Mouse (Mus musculus) ovary, postnatal 36 days (tissue): ENCODE measurements at regions not wholly inside any gene's neighbourhood (a gene's known extent, or its start where the extent isn't known, plus 50 kb on each side); places are given as distances from the start of the nearest gene placed in this dataset.

Source experiments
- DNase-seq: peaks from one replicate; pipeline ENCODE4 v3.0.0; 2022; ENCODE audit warnings: low spot score, mixed read lengths

DNA sequence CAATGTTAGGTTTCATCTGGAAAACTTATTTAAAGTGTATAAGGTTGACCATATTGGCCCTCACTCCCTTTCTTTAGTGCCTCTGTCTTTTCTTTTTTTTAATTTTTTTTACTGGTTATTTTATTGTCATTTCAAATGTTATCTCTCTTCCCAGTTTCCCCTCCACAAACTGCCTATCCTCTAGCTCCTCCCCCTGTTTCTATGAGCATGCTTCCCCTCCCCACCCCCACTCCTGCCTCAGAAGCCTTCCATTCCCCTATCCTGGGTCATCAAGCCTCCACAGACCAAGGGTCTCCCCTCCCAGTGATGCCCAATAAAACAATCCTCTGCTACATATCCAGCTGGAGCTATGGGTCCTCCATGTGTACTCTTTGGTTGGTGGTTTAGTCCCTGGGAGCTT is 2134.9 kb upstream of the Lrrc6 start:
- DNase-seq: no peak

DNA sequence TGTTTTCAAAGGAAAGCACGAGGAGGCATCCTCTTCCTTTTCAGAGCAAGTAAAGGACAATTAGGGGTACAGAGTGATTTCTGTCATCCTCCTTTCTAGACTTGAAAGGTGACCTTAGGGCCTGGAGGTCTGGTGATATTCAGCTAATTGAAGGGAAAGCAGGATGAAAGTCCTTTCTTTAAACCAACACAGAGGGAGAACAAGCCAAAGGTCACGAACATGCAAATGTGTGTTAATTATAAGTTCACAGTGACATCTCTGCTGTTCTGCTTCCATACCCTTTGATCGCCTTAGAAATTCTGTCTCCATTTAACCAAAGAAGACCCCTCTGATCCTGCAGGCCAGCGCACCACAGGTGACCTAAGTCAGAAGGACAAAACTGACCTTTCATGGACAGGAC is 2126.3 kb upstream of the Lrrc6 start:
- DNase-seq: no peak

DNA sequence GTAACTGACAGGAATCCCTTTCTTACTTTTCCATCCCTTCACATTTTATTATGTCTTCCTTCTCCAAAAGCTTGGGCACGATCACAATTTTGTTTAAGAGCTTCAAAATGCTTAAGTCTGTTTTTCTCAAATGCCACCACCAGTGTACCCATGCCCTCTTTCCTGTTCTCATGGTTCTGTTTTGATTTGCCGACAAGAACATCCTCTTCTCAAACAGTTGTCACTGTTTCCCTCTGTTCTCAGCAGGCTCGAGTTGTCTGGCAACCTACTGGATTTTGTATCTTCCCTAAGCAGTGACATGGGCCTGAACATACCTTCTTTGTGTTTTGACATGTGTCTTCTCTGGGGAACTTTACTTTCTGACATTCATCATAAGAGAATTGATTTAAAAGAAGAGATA is 2124.1 kb upstream of the Lrrc6 start:
- DNase-seq: no peak

DNA sequence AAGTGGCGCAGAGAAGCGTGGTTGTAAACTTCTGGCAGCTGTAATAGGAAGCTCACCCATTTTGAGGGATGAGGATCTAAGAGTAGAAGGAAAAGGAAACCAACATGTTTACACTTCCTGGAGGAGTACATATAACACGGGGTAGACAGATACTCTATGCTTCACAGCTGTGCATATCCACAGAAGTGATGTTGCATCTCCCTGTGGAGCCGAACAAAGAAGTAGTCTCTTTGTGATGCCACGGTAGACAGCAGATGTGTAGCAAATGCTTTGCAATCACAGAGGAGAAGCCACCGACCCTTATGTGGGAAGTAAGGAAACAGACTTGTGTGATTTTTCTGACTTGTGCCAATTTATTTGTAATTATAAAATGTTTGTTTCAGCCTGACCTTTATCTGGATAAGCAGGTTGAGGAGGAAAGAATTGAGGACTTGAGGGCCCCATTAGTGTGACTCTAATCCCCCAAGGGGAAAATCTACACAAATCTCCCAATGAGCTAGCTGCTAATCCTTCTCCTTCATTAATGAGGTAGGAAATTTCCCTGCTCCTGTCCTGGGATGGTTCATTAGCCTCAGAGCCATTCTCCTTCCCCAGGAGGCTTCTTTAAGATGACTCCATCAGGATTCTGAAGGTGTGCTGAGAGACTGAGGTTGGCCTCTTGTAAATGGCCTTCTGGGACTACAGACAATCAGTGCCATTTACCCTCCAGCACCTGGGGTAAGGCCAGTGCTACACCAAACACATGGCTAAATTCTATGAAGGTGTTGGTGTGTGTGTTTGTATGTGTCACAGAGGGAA is 2119.9 kb upstream of the Lrrc6 start:
- DNase-seq: no peak

DNA sequence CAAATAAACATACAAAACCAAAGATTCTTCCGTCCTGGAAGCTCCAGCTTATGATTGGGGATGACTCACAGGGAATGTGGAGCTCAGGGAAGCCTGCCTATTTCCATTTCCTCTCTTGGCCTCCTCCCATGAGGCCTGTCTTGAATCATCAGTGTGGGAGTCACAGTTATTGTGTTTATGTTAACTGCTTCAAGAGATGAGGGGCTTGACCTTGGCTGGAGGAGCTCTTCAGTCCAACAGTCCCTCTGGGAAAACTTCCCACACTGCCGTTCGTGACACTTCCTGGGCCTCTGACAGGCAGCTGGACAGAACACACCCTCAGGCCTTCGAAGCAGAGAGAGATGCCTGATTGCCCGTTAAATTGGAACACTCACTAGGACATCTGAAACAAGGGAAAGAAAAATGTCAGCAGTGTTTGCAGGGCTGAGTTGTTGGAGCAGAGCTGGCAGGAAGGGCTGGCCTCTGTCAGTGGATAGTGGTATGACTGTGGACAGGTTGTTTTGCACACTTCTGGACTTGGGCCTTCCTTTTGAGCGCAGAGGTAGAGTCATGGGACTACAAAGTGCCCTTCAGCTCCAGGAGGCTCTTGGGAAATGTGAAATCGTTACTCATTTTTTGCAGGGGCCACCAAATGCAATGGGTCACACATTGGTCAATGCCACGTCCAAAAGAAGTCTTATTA is 2105.5 kb upstream of the Lrrc6 start:
- DNase-seq: peak; percentile 13

DNA sequence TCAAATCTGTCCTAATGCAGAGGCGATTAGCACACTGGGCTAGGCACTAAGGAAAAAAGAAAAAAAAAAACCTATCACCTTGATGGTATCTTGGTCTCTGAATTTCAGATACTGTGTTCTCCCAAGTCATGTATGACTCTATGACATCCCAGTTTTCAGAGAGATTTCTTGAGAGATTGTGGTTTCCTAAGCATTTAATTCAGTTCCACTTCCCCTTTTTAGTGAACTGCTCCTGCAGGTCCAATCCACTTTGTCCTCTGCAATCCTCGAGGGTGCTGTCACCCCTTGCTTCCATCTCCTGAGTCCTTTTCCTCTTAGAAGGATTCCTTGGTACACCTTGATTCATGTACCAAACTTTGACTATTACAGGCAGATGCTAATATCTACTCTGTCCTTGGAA is 2104.8 kb upstream of the Lrrc6 start:
- DNase-seq: no peak

DNA sequence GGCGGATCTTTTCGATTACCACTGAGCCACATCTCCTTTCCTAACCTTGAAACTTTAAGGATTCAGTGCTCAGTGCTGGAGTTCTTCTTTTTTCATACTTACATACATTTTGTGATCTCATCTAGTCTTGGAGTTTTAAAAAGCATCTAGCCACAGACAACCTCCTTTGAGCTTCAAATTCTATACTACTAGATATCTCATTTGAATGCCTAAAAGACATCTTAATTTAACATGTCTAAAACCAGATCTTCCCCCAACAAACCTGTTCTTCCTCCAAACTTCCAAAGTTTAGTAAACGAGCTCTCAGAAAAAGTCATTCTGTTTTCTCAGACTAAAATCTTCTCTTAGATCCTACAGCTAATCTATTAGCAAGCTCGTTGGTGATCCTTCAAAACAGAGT is 2081.5 kb upstream of the Lrrc6 start:
- no peak for DNase-seq

DNA sequence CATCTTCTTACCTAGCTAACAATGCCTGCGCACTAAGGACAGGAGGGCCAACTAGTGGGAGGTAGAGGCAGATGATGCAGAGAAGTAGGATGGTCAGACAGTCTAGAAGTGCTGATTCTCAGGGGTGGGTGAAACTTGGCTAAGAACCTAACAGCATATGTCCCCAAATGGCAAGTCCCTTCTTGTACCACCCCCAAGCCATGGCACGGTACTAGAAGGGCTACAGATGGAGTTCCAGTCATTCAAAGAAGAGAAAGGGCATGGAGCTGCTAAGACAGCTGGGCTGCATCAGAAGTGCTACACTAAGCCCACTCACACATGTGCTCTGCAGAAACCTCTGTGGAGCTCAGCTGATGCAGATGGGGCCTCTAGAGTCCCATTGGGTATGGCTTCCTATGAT is 2078.8 kb upstream of the Lrrc6 start:
- no peak for DNase-seq

DNA sequence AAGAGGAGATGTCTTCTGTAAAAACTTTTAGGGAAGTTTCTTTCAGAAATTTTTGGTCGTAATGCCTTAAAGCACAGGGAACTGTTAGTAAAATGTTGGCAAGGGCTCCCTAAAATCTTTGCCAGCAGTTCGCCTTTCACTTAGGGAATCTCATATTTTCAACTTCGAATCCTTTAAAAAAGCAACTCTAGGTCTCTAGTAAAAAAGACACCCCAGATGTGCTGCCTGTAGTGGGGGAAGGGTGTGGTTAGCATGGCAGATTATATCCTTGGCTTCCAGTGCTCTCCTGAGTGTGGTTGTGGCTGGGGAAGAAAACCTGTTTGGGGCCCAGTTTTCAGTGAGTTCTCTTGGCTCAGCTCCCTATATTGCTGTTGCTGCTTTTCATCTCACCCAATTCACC is 2059.9 kb upstream of the Lrrc6 start:
- no peak for DNase-seq

DNA sequence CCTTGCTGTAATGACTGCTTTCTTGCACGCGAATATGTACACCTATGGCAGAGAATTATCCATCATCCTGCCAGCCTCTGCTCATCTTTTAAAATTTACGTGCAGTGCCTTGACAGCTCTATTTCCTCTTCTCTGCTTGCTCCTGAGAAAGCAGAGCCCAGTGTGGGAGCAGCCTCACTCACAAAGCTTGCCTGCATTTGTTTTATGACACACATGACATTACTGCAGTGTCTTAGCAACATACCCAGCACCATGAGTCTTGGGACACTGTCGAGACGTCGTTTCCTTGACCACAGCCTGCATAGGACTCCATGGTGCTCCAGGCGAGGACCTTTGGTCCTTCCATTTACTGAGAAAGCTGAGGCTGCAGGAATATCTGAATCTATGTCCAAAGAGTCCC is 2055.4 kb upstream of the Lrrc6 start:
- DNase-seq: no peak

DNA sequence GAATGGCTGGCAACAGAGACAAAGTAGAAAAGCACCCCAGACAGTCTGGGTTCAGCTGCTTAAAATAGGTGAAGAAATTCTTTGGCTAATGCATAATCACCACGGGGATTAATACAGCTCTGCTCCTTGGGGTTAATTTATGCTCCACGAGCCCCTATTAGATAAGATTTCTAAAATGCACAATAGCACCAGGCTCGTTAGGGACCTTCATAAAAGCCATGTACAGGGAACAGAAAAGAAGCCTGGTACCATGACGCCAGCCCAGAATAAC is 2035.3 kb upstream of the Lrrc6 start:
- no peak for DNase-seq

DNA sequence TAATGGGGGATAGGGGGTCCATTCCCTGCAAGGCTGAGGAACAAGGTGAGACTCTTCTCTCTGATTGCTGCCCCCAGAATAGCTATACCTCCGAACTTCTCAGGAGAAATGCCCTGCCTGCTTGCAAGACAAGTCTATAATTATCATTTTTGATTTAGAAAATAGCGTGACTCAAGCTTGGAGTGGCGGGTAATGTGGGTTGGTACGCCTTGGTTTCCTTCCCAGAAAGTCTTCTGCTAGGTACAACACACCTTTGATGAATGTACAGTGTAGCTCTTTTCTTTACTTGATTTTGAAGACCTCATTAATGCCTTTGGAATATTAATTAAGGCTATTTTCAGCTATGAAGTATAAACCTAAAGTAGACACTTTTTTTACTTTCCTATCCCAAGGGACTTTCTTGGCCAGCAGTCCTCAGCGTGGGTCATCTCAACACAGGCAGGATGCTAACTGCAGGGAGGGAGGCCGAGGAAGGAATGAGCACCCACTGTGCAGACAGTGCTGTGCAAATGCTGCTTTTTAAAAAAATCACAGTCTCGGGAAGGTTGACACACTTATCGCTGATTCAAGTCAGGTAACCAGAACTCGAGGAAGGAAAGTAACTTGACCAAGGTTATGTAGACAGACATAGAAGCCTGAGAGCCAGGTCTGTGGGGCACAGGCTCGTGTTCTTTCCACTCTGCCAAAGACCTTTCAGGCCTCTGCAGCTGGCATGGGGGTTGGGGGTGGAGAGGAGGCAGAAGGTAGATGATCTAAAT is 2034.8 kb upstream of the Lrrc6 start:
- no peak for DNase-seq

DNA sequence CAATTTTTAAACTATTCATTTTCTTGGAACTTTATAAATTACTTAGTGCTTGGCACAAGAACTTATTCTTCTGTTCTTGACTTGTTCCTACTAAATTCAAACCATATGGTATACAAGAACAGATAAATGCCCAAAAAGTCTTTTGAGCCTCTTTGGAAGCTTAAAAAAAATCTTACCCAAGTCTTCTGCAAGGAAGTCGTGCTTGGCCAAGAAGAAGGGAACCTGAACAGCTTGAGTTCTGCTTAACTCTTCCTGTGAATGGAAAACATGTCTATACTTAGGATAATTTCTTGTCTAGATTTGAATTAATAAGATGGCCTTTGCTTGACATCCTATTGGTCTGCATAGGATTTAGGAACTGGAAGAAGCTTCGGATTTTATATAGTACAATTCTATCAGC is 2020.0 kb upstream of the Lrrc6 start:
- DNase-seq: no peak

DNA sequence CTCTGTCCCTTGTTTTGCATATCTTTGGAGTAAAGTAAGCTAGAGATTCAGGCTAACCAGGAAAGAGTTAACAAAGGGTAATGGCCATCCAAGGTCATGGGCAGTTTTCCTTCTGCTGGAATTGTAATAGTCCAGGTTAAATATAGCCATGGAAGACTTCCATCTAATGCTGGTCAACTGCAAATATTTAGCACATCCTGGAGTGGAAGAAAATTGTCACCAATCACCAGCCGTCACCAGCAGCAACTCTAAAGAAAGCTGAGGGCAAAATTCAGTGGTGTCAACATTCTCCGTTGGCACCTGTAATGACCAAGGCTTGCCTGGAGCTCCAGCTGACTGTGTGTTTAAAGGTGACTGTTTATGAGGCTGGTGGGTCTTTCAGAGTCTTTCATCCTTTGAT is 2011.7 kb upstream of the Lrrc6 start:
- DNase-seq: no peak

DNA sequence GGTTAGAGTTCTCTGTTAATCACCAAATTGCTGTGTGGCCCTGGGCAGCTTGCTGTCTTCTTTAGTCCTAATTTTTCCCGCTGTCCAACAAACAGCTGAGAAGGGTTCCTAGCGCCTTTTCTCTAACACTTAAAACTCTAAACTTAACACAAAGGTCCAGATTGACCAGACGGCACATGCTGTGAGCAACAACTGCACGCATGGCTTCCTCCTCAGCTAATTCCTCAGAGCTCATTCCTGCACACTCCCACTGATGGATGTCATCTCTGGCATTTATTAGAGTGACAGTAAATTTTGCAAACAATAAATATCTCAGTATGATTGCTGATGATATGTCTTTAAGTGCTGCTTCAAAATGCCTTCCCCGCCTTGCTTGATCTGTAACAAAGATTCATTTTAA is 2007.5 kb upstream of the Lrrc6 start:
- DNase-seq: no peak

DNA sequence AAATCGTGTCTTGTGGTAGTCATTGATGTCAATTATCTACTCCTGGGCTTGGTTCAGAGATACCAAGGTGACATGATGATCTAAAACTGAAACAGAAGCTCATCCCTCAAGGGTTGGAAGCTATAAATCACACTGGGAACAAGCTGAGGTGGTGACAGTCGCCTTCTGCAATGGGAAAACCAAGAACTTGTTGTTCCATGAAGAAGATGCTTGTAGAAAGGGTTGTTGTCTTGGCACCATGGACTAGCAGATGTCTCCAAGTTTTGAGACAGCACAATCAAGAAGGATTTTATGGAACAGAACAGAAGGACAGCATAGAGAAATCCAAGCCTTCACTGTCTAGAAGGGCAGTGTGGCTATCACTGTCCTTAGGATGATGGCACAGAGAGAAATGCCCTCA is 2005.4 kb upstream of the Lrrc6 start:
- DNase-seq: no peak

DNA sequence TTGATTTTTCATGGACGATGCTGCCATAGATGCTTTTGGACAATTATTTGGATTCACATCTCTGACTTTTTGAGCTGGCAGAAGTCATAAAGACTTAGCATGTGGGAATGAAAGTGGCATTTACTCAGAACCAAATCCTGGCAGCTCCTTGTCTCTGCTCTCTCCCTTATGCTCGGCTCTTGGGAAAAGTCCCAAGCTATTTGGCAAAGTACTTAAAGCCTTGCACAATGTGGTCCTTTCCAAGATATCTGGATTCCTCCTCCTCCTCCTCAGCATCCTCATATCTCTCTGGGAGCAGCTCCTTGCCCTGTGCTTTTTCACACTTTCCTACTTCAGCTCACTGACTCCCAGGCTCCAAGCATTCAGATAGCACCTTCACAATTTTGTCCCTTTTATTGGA is 1995.7 kb upstream of the Lrrc6 start:
- no peak for DNase-seq

DNA sequence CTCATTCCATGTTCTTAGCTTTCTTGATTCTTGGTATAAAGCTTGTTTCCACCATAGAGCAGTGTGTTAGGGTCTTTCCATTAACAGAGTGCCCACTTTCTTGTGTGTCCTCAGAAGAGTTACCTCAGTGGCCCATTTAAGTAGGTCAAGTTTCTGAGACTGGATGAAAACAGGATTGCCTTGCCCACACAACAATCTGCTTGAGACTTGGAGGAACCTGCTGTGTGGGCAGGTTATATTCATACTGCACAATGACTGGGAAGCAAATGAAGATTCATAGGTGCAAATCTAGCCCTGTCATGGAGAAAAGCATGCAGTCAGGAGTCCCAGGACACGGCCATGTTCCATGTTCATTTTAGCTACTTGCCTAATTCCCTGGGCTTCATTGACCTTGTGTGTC is 1984.1 kb upstream of the Lrrc6 start:
- no peak for DNase-seq

DNA sequence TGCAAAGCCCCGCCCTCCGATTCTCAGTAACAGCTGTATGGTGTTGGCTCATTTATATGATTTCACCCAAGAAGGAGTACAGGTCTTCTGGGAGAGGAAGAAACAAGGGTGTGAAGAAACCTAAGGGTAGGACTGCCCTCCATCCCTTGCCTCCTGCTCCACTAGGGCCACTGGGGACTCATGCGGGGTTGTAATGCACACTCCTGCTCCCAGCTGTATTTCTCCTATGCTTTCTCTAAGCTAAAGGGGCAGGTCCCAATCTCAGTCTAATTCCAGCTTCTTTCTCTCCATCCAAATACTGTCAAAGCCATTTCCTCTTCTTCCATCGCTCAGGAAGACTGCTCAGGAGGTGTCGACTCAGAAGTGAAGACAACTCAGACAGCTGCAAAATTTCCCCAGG is 1977.0 kb upstream of the Lrrc6 start:
- no peak for DNase-seq

DNA sequence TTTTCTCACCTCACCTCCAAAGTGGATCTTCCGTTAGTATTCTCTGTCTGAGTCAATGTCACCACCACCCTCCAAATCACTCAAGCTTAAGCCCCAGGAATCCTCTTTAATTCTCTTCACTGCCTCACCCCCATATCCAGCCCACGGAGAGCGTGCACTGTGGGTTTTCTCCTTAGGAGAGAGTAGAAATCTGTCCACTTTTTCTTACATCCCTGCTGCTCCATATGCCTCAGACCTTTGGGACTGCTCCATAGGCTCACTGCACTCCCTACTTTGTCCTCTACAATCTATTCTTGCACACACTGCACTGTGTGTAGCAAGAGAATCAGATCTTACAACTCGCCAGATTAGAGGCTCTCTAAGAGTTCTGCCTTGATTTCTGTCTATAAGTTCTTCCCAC is 1971.2 kb upstream of the Lrrc6 start:
- DNase-seq: no peak

DNA sequence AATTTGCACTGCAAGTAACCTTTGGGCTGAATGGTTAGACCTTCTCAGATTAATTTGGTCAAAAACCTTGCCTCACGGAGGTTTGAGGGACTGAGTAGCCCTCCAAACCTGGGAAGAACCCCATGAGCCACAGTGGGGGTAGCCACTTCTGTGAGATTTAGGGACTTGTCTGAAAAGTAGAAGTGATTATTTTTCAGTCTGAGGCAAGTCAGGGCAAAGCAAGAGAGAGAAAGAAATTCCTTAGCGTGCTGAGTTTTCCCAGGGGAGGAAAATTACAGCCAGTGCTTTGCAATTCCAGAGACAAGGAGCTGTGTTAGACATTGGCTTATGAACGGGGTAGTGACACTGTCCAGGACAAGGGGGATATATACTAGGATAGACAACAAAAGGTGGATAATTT is 1962.1 kb upstream of the Lrrc6 start:
- no peak for DNase-seq

DNA sequence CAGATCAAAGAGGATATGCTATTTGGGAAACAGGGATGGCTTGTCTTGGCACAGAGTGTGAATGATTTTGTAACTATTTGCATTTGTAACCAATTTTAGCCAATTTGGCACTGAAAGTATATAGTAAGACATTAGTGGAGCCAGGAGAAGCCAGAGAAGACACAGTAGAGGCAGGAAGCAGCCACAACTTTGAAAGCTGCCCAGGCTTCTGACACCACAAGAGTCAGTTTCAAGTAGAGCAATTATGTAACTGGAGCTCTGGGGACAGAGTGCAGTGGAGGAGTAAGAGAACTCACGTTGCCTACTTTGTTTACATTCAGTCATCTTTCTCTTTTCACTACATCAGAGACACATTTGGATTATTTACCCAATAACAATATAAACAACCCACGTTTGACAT is 1956.5 kb upstream of the Lrrc6 start:
- DNase-seq: no peak

DNA sequence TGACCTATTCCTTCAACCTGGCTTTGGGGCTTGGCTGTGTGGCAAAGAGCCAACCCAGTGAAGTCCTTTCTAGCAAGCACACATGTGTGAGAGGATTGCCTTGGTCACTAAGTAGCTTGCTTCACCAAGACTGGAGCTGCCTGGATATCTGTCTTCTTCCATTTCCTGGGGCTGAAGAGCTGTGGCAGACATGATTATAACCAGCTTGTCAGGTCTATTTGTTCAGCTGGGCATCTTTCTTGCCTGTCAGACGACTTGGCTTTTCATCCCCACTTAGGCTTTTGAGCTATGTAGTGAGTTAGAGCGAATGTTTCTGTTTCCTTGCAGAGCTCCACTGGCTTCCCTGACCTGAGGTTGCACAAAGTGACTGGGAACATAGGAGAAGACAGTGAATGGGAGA is 1951.3 kb upstream of the Lrrc6 start:
- no peak for DNase-seq

DNA sequence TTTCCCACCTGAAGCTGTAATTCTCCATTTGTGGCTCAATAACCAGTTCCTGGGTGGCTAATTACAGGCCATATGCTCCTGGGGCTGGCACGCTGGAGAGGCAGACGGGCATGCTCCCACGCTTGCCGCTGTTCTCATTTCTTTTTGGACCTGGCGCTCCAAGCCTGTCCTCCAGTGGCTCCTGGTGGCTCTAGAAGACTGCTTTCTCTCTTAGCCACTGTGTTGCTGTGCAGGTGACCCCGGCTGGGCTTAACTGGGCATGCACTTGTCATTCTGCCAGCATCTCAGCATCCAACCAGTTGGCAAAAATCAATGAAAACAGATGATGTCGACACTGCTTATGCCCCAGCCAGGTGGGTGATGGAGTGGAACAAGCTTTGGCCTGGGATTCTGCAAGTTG is 1944.6 kb upstream of the Lrrc6 start:
- DNase-seq: no peak
